Mouse (Mus musculus) embryo, embryonic 9.5 days (tissue): ENCODE measurements at regions not wholly inside any gene's neighbourhood (a gene's known extent, or its start where the extent isn't known, plus 50 kb on each side); places are given as distances from the start of the nearest gene placed in this dataset.

Experiments
- DNase-seq: peaks from one replicate; pipeline ENCODE4 v3.0.0-alpha.2; 2017; ENCODE audit errors: extremely low spot score

DNA sequence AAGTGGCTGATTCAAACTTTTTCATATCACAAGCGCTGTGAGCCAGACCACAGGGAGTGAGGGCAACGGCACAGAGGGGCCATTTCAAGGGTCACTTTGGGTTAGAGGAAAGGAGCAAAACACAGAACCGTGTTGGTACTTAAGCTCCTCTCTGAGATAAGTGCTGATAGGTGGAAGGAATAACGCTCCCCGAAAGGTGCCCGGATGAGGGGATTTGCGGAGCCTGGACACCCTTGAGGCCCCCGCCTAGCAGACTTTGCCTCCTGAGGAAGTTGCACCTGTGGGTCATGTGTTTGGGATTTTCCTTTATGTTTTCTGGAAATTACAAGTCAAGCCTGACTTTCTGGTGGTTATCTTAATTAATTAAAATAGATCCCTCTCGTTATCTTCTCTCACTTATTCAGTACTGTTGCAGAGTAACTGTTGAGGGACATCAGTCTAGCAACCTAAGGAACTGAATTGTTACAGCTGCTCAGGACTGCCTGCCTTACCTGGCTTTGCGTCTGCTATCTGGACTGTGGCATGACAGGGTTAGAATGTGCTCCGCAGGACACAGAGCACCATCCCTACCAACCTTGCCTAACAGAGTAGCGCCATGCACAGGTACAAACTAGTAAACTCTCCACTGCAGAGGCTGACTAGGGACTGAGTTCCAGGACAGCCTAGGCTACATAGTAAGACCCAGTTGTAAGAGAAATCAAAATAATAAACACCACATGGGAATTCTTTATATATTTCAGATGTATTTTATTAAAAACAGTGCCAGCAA lies 137.4 kb upstream of the Plcz1 start:
- DNase-seq: no peak

DNA sequence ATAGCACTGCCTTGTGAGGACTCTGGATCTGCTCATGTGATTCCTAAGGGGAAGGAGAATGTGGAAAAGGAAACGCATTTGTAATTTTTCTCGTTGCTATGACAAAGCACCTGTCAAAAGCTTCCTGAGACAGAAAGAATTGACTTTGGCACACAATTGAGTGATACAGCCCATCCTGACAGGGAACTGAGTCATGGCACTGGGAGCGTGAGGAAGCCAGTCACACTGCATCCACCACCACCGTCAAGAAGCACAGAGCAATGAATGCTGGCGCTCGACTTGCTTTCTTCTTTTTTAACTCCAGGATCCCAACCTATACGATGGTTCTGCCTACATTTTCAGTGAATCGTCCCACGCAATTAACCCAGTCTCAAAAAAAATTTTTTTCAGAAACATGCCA lies 131.5 kb upstream of the Plcz1 start:
- DNase-seq: no peak

DNA sequence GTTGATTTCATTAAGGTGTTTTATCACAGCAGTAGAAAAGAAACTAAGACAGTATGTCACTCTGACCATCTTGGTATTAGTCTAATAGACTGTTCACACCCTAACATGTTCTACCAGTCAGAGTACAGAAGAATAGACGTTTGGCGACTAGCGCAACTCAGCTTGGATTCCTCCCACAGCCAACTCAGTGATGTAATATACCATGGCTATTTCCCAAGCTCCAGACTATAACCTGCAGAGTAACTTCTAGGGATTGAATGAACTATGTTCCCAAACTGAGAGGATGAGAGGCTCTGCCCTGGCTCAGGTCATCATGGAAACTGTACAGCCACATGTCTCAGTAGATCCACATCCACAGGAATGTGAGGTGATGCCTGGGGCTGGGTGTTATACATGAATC lies 128.6 kb upstream of the Plcz1 start:
- DNase-seq: no peak

DNA sequence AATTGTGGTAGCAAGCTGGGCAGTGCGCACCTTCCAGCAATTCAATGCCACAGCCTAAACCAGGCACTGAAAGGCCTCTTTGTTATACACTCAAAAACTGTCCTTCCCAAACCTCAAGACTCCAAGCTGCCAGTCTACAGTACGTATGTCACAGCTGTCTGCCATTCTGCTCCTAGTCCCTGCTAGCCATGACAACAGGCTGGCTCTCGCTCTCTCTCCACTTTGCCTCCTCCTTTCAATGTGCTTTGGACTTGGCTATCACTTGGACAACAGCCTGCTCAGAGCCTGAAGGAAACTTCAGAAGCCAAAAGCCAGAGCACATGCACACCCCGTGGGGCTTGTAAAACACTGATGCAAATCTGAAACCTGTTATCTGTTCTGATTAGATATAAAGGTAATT lies 125.9 kb upstream of the Plcz1 start:
- no peak for DNase-seq

DNA sequence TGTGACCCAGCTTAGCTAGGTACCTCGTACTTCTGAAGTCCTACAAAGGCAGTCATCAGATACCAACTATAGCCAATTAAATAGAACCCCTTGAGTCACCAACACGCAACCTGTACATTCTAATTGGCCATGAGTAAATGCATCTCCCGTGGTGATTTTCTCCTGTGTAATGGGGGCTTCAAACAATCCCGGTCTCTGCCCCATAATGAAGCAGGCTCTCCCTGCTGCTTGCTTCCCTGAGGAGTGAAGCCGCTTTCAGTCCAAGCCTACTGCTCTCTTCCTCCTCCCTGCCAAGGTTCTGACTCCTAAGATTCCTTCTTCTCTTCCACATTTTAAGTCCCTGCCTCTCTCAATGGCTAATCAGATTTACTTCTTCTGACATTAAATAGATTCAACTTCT lies 121.5 kb upstream of the Plcz1 start:
- DNase-seq: no peak

DNA sequence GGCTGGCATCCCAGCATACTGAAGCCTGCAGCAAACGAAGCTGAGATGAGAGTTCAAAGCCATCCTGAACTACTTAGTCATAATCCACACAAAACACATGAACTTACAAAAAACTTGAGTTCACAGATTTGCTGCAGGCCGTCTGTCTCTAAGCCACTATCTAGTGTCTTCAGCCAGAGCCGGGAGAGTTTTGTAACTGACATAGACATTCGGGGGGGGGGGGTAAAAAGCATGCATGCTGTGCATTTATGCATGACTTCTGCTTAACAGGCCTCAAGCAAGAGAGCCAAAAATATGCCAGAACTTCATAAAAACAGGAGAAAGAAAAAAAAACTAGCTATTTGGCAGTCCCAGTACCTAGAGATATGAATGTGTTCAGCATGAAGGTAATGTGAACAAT lies 120.2 kb upstream of the Plcz1 start:
- no peak for DNase-seq

DNA sequence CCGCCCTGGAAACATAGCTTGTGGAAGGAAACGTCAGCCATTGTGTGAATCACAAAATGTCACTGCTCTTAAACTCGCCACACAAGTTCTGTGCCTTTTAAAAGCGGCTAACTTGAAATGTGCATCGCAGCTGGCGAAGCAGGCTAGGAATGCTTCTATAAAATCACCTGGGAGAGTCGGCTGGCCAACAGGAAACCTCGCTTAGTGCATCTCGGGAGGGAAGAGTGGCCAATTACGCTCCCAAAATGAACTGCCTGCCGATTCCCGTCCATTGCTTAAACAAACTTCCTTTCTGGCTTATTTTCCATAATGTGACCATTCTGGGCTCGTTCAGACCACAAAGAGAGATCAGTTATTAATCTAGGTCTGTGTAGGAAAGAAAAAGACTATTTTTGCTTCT lies 119.7 kb upstream of the Plcz1 start:
- no peak for DNase-seq

DNA sequence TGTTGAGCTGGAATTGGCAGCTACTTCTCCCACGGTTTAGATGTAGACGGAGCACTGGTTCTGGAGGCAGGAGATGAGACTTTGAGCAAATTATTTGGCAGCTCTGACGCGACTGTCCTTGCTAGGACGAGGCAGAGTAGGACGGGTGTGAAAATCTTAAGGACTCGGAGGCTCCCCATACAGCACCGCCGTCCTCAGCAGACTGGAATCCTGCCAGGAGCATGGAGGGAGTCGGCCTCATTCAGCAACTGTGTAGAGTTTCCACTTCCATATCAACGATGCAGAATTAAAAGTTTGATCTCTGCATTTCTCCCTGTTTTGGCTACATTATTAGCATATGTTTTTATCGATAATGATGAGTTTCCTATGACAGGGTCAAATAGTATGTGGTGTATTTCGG lies 117.7 kb upstream of the Plcz1 start:
- no peak for DNase-seq

DNA sequence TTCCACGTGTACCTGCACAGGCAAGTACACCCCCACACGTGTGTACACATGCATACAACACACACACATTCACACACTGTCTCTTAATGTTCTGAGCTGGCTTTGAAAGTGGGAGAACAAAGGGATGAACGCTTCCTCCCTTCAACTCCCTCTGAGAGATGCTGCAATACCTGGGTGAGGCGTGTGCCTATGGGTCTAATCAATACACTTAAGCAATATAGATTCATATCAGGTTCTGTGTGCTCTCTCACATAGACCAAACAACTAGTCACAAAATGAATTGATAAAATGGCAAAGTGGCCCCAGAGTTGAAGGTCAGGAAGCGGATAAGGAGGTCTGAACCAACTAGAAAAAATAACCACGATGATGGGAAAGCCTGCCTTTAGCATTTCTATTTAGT lies 116.1 kb upstream of the Plcz1 start:
- DNase-seq: no peak

DNA sequence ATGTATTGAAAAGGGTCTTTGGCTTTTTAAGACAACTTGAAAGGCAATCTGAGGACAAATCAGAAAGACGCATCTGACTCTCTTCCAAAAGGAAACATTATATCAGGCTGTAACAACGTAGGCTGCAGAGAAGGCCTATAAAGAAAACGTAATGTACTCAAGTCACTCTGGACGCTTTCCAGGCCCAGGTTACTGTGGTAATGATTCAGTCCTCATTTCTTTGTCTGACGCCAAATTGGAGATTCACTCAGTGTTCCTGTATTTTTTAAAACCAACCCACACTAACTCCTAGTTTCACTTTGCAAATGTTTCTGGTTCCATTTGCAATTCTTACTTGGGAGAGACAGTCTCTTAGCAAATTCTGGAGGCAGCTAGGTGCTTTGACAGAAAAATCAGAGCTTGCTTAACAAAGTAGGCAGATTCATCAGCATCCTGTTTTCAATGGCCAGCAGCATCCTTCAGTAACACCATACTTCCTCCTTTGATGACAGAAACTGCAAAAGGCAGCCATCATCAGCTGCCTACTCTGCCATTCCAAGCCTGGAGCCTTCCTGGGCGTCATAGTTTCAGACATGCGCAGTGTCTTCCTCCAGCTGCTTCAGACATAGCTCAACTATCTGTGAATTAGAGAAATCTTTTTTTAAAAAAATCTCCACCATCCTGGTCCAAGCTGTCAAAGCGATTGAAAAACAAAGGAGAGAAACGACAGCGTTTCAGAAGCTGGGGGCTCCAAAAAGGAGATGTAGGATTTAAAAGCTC lies 111.3 kb upstream of the Plcz1 start:
- DNase-seq: no peak

DNA sequence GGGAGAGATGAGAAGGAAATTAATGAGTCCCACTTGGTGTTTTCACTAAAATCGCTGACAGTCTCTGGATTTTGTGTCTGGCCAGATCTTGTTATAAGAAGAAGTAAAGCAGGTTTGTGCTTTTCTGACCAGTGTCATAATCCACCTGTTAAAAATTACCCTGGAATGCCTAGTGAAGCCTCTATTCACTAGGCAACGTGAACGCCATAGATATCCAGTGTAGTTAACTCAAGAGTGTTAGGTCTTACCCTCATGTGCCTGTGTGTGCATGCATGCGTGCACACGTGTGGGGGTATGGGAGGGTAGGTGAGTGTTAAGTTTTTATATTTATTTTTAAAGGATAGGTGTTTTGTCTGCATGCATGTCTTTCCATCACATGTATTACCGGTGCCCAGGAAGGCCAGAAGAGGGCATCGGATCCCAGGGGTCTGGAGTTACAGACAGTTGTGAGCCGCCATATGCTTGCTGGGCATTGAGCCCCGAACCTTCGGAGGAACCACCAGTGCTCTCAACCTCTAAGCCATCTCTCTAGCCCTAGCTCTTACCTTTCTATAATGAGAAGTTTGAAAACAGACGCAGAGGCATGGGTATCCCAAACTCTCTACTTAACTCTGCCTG lies 107.5 kb upstream of the Plcz1 start:
- no peak for DNase-seq

DNA sequence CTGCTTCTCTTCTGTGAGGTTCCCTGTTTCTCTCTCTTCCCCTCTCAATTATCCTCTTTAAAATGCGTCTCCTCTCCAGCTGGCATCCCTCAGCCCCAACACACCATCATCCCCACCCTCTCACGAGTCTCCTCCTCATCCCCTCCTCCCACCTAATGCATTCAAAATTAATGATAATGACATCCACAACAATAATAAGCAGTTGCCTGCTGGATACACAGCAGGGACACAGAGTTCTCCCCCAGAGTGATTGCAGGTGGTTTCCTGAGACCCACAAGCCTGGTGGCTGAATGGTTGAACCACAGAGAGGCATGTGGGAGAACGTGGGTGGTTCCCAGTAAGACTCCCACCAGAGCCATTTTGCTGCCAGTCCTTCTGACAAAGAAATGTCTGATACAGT lies 106.9 kb upstream of the Plcz1 start:
- no peak for DNase-seq

DNA sequence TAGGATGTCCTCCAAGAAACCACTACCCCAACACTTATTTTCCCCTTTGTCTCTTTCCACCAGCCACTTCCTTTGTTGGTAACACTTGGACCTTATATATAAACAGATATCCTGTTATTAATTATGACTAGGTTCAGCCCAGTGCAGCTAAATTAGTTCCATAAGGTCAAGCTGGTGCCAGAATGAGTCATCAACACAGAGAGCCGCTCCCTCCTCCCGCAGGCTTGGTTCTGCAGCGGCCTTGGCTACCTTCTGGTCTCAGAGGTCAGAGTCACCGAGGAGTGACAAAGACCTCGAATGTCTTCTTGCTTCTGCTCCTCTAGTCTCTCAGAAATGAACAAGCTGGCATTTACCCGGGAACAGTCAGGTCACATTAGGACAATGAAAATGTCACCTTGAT lies 106.5 kb upstream of the Plcz1 start:
- no peak for DNase-seq

DNA sequence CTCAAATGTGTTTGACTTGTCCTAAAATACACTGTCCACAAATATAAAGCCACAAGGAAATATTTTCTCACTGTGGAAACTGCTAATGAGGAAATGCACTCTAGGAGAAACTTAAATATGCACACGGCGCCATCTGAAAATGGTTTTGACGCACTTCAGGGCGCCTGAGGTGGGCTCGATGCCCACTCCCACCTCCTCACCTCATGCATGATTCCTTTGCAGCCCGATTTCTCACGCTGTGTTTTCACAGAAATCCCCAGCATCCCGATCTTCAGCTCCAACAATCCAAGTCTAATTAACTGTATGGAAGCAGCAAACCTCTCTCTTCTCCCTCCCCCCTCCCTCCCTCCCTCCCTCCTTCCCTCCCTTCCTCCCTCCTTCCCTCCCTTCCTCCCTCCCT lies 92.5 kb upstream of the Plcz1 start:
- no peak for DNase-seq

DNA sequence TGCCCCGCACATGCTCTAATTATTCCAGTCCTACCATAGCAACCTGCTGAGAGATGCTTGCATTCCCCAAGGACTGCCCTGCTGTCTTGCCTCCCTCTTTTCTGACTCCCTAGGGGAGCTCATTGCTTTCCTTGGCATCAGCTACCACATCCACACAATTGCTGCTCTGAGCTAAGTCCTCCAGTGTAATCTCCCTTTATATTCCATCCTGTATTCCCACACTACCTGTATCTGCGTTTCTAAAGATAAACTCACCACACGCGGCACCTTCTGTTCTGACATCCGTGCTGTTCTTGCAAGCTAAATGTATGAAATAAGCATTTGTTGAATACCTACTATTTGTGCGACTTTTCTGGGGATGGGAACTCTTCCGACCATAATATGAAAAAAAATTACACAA lies 85.4 kb upstream of the Plcz1 start:
- no peak for DNase-seq

DNA sequence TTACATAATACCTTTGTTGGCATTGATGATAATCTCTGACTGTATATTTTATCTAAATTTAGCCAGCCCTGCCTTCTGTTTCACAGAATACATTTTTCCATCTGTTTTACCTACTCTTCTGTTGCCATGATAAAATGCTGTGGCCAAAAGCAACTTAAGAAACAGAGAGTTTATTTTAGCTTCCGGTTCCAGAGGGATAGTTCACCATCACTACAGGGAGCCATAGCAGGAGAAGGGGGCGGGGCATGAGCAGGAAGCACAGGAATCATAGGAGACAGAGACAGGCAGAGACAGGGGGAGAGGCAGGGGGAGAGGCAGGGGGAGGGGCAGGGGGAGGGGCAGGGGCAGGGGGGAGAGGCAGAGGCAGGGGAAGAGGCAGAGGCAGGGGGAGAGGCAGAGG lies 72.8 kb upstream of the Plcz1 start:
- no peak for DNase-seq

DNA sequence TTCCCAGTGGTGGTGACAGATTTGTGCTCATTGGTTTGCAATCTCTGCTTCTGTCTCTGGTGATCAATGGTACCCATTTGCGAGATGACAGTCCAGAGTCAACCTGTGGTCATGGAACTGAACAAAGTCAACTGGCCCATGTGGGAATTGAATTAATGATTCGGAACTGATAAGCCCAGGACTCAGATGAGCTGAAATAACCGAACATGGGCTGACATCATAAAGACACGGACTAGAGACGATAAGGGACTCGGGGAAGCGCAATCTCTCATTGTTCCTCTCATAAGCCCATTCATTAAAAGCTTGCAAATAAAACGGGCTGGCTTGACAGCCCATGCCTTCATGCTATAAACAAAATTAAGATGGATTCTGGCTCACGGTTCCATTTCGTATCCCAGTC lies 70.8 kb upstream of the Plcz1 start:
- no peak for DNase-seq

DNA sequence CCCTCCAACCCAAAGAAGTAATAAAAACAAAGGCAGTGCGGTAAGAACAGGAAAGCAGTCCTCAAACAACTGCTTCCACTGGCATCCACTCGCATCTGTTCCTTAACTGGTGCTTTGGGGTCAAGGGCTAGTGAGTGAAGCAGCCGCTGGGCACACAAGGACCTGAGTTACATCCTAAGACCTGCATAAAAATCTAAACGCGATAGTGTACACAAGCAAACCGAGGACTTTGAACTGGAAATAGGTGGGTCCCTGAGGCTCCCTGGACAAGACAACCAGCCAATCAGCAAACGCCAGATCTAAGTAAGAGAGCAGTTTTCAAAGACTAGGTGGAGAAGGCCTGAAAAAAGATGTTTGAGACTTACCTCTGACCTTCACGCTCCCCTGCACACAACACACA lies 66.8 kb upstream of the Plcz1 start:
- no peak for DNase-seq

DNA sequence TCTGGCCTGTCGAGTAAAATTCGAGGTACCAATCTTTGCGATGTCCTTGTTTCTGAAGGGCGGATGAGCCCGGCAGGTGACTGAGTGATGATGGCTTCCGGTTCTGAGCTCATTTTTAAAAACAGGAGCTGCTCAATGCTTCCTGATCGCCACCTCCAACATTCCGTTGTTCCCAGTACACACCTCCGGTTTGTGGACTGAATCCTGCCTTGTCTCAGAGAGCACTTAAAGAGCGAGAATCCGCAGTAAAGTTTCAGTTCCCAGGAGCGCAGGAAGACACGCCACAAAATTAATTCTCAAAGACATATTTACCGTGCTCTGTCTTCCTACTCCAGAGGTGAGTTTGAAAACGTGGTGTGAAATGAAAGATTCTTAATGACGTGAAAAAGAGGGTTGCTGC lies 66.4 kb upstream of the Plcz1 start:
- no peak for DNase-seq

DNA sequence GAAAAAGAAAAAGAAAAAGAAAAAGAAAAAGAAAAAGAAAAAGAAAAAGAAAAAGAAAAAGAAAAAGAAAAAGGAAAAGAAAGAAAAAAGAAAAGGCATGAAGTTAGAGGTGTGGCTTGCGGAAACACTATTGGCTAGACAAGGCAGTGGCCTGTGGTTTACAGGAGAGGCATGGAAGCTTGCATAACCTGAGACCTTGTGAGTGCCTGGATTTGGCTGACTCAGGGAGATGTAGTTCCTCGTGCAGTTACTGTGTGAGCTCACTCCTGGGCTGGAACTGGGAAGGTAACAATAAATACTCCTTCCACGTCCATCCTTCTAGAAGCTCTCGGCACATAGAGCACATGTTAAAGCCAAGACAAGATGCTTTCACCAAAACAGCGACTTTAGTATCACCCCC lies 64.9 kb upstream of the Plcz1 start:
- DNase-seq: no peak

DNA sequence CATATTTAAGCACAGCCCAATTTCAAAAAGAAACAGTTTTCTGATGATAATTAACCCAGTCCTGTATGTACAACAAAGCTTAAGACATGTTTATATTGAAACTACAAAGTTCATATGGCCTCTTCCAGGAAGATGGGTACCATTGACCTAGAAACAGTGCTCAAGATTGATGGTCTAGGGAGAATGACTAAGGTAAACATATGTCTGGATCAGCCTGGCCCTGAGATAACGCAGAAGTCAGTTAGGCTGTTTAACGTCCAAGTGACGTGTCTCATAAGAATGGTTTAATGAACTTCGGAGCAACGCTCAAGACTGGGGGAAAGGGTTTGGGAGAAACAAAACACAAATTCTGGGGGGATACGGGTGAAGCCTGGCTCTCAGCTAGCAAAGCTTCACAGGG lies 60.8 kb upstream of the Plcz1 start:
- DNase-seq: no peak

DNA sequence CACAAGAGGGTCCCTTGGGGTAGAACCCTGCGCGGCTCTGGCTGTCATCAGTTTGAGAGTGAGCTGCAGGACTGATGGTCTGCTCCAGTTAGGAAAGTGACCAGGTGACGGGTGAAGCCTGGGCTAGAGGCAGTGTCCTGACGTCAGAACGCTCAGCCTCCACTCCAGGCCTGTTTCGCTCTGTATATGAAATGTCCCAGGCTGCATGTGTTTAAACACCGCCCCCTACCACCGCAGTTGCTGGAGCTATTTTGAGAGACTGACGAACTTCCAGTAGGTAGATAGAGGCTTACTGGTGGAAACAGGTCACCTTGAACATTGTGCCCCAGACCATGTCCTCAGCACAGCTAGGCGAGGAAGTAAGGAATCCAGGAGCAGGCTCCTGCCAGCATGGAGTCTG lies 54.2 kb upstream of the Plcz1 start:
- no peak for DNase-seq
